Mouse (Mus musculus) testis, postnatal 10 days (tissue): ENCODE results near the gene Dnmt3c.
"Not testable (repeated sequence)": the region's sequence is repeated elsewhere in the genome, so short reads cannot be mapped to it uniquely, and the experiment has no call there.

Experiments
- DNase-seq: peaks from one replicate; pipeline ENCODE4 v3.0.0; 2021; ENCODE audit warnings: low spot score

The Dnmt3c gene

DNA sequence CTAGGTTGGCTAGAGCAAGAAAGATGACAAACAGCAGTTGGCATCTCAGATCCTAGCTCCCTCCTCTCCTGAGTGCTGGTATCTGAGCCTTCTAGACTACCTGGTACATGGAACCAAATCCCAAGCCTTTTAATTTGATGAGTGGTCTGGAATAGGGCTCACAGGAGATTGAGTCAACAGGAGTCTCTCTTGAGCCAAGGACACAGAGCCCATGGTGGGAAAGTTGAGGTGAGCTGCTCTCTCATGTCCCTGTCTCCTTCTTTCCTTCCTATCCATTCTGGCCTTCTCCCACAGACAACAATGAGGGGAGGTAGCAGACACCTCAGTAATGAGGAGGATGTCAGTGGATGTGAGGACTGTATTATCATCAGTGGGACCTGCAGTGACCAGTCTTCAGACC lies at the start of gene Dnmt3c:
TSS of gene Dnmt3c (plus strand) at position 301 of the 400 bp plus-strand sequence.
- no peak for DNase-seq

DNA sequence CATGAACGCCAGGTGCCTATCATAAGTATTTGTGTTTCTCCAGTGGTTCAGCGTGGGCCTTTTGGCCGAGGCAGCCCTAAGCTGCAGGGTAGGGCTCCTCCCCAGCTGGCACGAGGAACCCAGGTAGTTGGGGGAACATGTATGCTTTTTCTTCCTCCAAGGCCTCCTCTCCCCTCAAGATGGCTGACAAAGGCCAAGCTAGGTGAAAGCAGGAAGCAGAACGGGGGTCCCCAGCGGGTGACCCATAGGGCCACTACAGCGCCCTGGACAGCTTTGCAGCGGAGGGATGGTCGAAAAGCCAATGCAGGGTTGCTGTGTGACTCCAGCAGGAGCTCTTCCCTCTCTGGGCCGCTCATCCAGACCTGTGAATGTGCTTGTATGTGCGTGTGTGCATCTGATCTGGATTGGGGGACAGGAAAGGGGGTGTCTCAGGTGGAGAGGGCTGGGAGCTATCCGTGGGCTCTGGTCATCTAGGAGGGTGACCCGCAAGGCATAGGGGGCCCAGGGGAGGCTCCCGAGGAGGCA lies 47.6 kb upstream of the Dnmt3c start:
- DNase-seq = no peak

DNA sequence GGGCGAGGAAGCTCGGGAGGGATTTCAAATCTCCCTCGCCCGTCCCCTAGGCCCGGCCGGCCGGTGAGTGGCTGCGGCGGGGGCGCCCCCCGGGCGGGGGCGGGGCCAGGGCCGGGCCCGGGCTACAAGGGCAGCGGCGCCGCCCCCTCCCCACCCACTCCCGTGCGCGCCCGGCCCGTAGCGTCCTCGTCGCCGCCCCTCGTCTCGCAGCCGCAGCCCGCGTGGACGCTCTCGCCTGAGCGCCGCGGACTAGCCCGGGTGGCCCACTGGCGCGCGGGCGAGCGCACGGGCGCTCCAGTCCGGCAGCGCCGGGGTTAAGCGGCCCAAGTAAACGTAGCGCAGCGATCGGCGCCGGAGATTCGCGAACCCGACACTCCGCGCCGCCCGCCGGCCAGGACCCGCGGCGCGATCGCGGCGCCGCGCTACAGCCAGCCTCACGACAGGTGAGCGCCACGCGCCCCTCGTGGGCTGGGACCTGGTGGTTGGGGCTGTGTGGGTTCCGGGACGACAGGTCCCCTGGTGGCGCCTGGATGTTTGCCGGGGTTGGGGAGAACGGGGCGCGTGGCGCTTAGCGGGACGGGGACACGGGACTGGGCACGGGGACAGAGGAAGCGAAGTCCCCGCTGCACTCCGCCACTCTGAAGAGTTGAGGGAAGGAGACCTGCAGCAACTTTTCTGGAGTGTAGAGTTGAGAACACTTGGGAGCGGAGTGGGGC lies 47.0 kb upstream of the Dnmt3c start, which contains the start of gene Dnmt3b:
TSS of gene Dnmt3b (plus strand) at position 153 of the 716 bp plus-strand sequence.
- peak; percentile 78 for DNase-seq

DNA sequence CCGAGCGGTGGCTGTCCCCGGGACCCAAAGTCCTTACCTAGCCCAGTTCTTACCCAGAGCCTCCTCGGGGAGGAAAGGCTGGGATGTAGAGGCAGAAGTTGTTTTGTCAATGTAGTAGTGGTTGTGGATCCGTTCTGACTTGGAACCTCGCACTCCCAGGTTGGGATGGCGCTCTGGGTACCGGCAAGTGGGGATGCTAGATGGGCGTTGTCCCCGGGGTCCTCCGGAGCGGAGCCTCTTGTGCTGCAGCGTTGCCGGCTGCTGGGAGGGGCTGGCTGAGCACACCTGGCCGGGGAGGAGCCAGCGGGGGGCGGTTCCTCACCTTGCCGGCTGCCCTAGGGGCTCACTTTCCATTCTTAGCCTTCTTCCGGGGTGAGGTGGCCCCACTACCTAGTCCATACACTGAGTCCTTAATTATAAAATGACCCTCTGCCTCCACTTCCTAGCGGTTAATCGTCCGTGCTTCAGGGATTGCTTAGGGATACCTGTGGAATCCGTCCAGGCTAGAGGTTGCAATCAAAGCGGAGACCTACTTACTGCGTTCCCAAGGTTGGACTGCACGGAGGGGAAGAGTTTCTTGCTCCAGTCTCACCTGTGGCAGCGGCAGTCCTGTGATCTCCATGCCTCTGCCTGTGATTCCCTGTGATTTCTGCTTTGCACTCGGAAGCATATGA lies 46.3 kb upstream of the Dnmt3c start:
- peak; percentile 49 for DNase-seq

DNA sequence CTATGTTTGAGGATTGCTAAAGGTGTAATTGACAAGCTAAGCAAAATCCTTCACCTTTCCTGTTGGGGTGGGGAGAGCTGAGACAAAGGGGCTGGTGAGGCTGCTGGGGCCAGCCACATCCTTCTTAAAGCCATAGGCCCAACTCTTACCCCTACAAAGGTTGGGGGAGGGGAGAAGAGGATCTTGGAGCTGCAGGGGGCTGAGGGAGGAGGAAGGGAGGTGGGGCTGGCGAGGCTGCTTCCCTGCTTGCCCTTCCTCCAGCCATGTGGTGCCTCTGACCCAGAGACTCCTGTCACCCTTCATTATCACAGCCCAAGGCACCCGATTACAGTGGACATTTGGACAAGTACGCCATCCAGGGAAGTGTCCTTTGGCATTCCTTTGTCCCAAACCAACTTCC lies 44.8 kb upstream of the Dnmt3c start:
- no peak for DNase-seq

DNA sequence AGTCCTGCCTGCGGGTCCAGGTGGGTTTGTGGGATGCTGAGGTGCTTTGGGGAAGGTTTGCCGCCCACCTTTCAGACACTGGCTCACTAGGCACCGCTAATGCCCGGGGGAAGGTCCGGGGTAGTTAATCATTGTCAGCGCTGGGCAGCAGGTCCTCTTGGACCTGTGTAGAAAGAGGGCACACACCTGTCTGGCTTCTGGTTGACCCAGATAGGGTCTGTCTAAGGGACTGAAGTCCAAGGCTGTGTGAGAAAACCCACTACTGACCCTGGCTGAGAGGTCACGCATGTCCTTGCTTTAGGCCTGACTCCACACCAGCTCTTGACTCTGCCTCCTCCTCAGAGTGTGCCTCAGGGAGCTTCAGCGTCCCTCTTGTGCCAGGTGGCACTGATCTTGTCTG lies 38.8 kb upstream of the Dnmt3c start:
- DNase-seq = not testable (repeated sequence)

DNA sequence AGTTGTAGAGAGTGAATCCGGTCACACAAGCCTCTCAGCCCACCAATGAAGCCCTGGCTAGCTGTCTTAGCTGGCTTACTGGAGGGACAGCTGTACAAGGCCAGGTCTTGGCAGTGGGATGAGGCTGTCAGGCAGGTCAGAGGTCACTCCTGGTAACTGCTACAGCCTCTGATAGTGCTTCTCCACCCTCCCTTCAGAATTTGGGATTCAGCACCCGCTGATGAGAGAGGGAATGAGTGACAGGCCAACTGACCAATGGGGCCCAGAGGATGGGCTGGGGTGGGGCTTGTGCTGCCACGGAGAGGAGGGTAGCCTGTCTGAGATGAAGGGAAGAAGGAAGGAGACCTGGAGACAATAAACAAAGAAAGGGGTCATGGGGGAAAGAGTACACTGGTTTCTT lies 35.8 kb upstream of the Dnmt3c start:
- DNase-seq = peak; percentile 61

DNA sequence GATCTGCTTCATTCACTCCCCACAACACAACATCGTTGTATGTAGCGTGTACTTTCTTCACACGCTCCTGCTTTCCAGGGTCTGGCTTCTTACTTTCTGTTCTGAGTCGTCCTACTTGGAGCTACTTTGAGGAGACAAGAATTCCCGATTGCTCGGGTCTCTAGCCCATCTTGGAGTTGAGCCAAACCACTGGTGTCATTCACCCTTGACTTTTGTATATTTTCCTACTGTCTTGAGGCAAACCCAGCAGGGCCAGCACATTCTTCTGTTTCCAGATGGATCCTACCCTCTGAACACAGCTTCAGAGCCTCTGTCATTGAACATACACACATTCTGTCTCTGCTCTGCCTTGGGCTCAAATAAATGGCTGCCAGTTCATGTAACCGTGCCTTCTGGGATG lies 31.1 kb upstream of the Dnmt3c start:
- no peak for DNase-seq

DNA sequence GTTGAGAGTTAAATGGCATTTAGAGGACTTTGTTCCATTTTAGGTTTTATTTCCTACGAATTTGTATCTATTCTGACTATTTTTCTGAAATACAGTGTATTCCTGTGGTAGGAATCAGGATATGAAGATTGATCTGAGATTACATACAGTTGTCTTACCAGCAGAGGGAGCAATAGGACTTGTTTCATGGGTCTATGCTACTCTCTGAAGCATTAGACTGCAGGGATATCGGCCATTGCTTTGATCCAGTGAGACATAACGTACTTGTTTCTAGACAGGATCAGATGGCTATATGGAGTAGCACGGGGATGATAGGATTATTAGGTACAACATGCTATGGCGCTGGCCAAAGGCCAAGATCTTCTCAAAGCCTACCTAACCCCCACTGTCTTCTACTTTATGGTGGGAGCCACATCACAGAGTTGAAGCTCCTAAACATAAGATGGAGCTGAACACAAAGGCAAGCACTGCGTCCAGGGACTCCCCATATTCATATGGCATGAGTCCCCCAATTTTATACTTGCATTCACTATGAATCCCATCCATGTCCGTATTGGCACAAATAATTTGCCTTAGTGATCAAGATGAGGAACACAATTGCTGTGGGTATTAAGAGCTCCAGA lies 27.6 kb upstream of the Dnmt3c start:
- no peak for DNase-seq

DNA sequence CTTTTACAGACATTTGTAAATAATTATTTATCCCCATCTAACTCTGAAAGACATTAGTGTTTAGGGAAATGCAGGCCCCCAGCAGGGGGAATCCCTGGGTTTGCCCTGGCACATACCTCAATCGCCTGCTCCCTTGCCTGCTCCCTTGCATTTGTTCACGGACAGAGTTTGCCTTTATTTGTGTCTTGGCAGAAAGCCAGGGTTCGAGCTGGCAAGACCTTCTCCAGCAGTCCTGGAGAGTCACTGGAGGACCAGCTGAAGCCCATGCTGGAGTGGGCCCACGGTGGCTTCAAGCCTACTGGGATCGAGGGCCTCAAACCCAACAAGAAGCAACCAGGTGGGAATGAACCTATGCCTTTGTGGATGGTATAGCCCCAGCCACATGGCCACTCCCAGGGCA lies 26.3 kb upstream of the Dnmt3c start:
- DNase-seq = no peak

DNA sequence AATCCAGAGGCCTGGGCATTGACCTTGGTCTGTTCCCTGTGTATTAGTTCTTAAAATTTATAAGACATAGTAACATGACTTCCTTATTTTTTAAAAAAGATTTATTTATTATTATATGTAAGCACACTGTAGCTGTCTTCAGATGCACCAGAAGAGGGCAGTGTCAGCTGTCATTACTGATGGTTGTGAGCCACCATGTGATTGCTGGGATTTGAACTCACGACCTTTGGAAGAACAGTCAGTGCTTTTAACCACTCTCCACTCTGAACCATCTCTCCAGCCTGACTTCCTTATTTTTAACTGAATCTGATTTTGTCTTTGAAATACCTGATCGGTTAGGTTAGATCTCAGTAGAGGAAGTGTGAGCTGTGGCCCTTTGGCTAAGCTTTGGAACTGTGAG lies 23.8 kb upstream of the Dnmt3c start:
- DNase-seq = no peak

DNA sequence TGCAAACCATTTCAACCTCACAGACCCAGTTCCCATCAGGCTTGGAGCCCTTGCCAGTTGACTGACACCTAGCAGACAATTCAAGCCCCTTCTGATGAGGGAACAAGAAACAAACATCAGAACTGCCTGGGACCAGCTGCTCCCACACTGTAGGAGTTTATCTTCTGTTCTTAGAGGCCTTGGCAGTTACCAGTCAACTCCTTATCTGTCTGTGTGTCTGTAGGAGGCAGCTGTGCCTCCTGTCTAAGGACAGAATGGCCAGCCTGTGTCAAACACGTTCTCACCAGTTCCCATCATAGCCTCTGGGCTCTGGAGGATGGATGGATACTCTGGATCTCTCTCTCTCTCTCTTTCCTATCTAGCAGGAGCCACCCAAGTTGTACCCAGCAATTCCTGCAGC lies 21.1 kb upstream of the Dnmt3c start:
- not testable (repeated sequence) for DNase-seq

DNA sequence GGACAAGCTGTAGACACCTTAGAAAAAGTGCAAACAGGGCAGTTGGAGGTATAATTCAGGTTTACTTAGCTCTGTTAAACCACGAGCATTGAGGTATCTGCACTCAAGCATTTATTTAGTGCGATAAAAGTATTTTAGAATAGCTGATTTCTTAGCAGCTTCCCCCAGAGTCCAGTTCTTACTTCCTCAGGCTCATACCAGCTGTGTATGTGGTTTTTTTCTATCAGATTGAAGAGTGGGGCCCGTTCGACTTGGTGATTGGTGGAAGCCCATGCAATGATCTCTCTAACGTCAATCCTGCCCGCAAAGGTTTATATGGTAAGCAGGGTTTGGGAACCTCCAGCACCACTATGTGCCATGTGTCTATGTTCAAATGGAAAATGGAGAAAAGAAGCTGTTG lies 19.5 kb upstream of the Dnmt3c start:
- no peak for DNase-seq

DNA sequence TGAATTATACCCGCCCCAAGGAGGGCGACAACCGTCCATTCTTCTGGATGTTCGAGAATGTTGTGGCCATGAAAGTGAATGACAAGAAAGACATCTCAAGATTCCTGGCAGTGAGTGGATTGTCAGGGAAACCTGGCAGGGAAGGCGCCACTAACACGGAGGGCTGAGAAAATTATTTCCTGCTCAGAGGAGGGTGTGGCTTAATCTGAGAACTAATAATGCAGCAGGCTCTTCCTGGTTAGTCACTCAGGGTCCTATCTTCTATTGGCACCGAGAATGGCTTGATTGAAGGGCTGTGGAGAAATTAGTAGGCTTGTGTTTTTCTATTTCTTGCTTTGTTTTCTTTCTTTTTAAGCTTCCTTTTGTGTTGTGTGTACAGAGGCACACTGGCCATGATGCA lies 18.9 kb upstream of the Dnmt3c start:
- DNase-seq = no peak

DNA sequence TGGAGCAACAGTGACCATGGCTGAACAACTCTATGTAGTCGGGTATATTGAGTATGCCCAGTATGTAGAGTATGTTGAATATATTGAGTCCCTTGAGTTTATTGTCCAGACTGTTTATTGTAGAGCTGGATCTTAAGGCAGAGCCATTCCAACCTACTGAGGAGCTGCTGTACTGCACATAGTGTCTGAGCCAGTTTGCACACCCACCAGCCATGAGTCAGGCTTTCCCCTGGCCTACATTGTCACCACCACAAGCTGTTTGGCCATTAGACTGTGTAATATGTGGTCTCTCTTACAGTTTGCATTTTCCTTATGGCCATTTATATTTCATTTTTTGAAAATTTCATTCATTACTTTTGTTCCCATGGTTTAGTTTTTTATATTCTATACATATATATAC lies 16.5 kb upstream of the Dnmt3c start:
- no peak for DNase-seq

DNA sequence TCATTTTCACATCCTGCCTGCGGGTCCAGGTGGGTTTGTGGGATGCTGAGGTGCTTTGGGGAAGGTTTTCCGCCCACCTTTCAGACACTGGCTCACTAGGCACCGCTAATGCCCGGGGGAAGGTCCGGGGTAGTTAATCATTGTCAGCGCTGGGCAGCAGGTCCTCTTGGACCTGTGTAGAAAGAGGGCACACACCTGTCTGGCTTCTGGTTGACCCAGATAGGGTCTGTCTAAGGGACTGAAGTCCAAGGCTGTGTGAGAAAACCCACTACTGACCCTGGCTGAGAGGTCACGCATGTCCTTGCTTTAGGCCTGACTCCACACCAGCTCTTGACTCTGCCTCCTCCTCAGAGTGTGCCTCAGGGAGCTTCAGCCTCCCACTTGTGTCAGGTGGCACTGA lies 3.0 kb upstream of the Dnmt3c start:
- DNase-seq = not testable (repeated sequence)

DNA sequence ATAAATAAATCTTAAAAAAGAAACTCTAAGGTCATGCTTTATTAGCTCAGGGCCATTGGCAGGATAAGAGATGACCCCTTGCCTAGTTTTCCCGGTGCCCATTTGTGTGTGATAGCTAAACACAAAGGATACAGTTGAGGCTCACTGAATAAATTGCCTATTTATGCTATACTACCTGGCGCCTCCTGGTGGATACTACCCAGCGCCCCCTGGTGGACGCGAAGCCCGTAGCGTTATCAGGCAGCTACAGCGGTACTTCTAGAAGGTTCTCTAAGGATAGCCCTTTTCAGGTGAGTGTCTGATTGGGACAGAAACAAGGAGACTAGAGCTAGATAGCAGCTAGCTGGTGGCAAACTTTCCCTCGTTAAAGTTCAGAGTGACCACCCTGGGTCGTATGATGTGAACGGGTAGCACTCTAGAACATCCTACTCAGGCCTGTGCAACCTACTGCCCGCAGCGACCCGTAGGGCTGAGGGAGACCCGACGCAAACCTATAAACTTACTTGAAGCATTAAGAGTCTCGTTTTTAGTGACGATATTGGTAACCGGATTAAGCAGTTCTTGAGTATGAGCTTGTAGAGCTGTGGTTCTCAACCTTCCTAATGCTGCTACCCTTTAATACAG lies 1.9 kb upstream of the Dnmt3c start:
- DNase-seq = peak; percentile 80

DNA sequence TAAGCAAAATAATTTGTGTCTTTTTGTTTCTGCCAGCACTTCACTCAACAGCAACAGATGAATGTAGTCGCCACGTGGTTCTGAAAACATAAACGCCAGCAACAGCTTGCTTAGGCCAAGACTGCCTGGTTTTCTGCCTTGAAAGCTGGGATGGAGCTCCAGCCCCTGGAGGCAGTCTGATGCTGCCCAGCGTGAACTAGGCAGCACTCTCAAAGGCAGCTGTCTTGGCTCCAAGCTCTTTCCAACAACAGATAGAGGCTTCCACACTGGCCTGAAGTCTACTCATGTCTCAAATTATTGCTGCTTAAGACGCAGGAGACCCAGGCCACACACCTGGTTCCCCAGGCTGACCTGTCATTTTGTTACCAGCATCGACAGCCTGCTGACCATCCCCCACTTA lies 6.9 kb downstream of the Dnmt3c start:
- no peak for DNase-seq

DNA sequence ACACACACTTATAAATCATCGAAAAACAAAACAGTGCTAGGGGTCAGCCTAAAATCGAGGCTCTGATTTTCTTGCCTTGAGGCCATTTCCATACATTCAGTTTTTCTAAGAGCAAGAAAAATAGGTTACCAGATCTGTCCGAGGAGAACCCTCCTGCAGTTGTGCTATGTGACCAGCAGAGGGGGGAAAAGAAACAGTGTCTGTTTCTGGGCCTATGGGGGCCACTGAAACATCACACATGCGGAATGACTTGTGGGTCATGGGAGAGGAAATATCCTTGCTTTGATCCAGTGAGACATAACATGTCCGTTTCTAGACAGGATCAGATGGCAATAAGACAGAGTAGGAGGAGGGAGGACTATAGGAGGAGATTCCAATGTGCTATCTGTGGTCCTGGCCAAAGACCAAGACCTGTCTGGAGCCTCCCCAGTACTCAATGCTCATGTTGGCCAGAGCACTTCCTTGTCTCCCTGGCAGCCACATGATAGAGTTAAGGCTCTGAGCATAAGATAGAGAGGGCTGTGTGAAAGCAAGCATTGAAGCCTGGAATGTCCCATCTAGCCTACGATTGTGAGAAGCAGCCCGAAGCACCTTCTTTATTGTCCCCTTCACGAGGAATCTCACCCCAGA lies 14.4 kb downstream of the Dnmt3c start:
- no peak for DNase-seq

DNA sequence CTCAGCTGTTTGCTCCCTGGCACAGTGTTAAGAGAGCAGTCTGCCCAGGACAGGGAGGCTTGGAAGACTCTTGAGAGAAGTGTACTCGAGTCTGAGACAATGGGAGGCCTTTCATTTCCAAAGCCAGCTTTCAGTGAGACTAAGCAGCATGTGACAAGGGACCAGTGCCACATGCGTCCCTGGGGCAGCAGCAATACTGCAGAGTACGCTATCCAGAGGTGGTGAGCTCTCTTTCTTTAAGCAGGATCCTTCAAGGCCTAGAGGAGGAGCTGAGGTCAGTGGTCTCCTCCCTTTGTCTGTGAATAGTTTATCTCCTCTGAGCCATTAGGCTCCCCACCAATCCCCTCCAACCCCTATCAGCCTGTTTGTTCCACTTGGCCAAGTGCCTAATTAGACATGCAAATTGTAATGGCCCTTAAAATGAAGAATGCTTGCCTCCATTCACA lies 16.2 kb downstream of the Dnmt3c start:
- DNase-seq = no peak

DNA sequence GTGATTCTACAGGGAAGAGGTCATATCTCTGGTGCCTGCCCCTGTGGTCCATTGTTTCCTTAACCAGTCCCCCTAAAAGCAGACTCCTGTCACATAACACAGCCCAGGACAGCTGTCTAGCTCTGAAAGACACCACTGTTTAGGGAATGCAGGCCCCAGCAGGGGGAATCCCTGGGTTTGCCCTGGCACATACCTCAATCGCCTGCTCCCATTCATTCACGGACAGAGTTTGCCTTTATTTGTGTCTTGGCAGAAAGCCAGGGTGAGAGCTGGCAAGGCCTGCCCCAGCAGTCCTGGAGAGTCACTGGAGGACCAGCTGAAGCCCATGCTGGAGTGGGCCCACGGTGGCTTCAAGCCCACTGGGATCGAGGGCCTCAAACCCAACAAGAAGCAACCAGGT lies 16.8 kb downstream of the Dnmt3c start:
- peak; percentile 60 for DNase-seq

DNA sequence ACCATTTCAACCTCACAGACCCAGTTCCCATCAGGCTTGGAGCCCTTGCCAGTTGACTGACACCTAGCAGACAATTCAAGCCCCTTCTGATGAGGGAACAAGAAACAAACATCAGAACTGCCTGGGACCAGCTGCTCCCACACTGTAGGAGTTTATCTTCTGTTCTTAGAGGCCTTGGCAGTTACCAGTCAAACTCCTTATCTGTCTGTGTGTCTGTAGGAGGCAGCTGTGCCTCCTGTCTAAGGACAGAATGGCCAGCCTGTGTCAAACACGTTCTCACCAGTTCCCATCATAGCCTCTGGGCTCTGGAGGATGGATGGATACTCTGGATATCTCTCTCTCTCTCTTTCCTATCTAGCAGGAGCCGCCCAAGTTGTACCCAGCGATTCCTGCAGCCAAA lies 21.4 kb downstream of the Dnmt3c start:
- not testable (repeated sequence) for DNase-seq
